Mouse (Mus musculus) limb, embryonic 15.5 days (tissue): Measurements from ENCODE around the gene Rora. TPM values are rescaled to one million over a fixed set of nuclear protein-coding genes. Genes with fewer than 3 reads are reported as not detected.

Source experiments
- ATAC-seq: fragments of 200-750 bp; cut with Nextera tagmentation; 2 replicates; pipeline ENCODE4 v1.8.0; 2017; ENCODE audit warnings: low read depth, moderate TSS enrichment; ENCODE audit not compliant: insufficient number of reproducible peaks, low FRiP score, low TSS enrichment
- H3K27ac ChIP-seq: fragments of 300-500 bp; sonication (generic); 2 replicates; pipeline ENCODE4 v1.5.1; 2015; ENCODE audit warnings: moderate library complexity, mild to moderate bottlenecking, inconsistent platforms
- H3K27me3 ChIP-seq: fragments of 300-500 bp; sonication (generic); 2 replicates; pipeline ENCODE4 v1.6.1; 2015; ENCODE audit warnings: inconsistent platforms
- H3K36me3 ChIP-seq: fragments of 300-500 bp; sonication (generic); 2 replicates; pipeline ENCODE4 v1.6.1; 2015; ENCODE audit warnings: inconsistent platforms
- H3K4me1 ChIP-seq: fragments of 300-500 bp; sonication (generic); 2 replicates; pipeline ENCODE4 v1.6.1; 2015; ENCODE audit warnings: inconsistent platforms
- H3K4me2 ChIP-seq: fragments of 300-500 bp; sonication (generic); 2 replicates; pipeline ENCODE4 v1.6.1; 2015; ENCODE audit warnings: mild to moderate bottlenecking, inconsistent platforms
- H3K4me3 ChIP-seq: fragments of 300-500 bp; sonication (generic); 2 replicates; pipeline ENCODE4 v1.5.1; 2015; ENCODE audit warnings: mild to moderate bottlenecking, inconsistent platforms
- H3K9ac ChIP-seq: fragments of 300-500 bp; sonication (generic); 2 replicates; pipeline ENCODE4 v1.6.1; 2015; ENCODE audit warnings: inconsistent platforms
- H3K9me3 ChIP-seq: fragments of 300-500 bp; sonication (generic); 2 replicates; pipeline ENCODE4 v1.6.1; 2016; ENCODE audit warnings: inconsistent platforms
- WGBS: fragments of 180-500 bp; shearing (Covaris S2); methylation state at CpG from one replicate; pipeline ENCODE4 v1.1.7; 2015; 5-methylcytosine and 5-hydroxymethylcytosine counted together
- polyA plus RNA-seq: library from polyadenylated mRNA; unstranded; fragments of >200 nt; fragmentation: Nextera tagmentation; extraction: Ambion mirVana; gene quantifications from 2 replicates; pipeline ENCODE4 v1.2.1, GENCODE M21; 2015

Rora gene
- polyA plus RNA-seq, 1 experiment from 2014 or later: 25.4 TPM

DNA sequence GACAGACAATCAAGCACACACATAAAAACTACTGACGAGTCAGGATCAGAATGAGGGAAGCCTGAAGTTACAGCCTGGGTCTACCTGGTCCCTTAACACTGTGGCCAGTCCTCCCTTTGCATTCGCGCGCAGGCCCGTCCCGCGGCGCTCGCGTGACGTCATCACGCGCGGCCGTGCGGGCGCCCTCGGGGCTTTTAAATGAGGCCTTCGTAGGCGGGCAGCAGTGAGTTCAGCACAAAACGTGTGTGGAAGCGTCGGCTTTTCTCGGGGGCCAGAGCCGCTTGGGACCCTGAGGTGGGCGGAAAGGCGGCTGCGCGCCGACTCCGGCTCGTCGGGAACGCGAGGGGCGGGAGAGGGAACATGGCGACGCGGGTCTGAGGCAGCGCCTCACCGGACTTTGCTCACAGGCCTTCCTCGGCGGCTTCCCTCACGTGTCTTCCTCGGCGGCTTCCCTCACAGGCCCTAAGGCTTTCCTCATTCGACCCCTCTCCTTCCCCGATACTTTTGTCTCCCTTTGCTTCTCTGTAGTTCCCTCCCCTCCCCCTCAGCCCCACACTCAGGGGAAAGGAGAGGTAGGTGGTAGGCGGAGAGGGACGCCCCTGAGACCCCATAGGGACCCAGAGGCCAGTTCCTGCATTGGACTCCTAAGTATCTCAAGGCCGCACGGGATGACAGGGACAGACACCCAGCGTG lies 744.3 kb downstream of the Rora start, which contains the start of gene Ice2:
Gene Ice2, plus strand, starts transcription at position 147 of the 693 bp plus-strand sequence.
- Histone ChIP-seq H3K9me3 (no peaks in the 10 kb centered on the region), H3K27me3 (no peaks in the 10 kb centered on the region), H3K9ac (peak within 1 kb of the TSS; percentile 72), H3K4me2 (peak within 1 kb of the TSS; percentile 85), H3K27ac (peak within 1 kb of the TSS; percentile 92), H3K4me3 (peak within 1 kb of the TSS; percentile 69), H3K36me3 (no peaks in the 10 kb centered on the region), H3K4me1 (peaks cover 7% of the 10 kb centered on the region)
- WGBS: under 1% methylated on average over 53 of the region's 53 CpGs
- ATAC-seq: peak; percentile 80; the same call in 1 of the 2 replicates

DNA sequence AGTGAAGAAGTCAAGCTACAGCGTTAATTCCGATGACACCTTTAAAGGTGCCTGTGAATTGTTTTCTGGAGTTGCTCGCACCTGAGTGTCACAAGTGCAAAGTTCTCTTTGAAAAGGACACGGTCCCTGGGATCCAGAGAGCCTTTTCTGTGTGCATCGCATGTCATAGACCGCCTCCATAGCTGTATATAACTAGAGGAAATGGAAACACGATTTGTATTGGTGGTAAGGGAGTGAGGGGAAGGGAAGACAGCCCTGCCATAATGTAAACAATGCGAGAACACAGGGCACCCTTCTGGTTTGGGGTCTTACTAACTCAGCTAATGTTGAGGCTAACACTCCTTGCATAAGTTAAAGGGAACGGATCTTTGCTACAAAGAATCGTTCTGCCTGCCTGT lies 744.9 kb downstream of the Rora start:
- no peaks in the 10 kb centered on the region for H3K36me3 ChIP-seq
- no peaks in the 10 kb centered on the region for H3K27me3 ChIP-seq
- peak overlapping the region; percentile 72 for H3K9ac ChIP-seq
- H3K4me2 ChIP-seq: peak overlapping the region; percentile 85
- H3K9me3 ChIP-seq: no peaks in the 10 kb centered on the region
- peak overlapping the region; percentile 69 for H3K4me3 ChIP-seq
- peaks cover 7% of the 10 kb centered on the region for H3K4me1 ChIP-seq
- H3K27ac ChIP-seq: peak overlapping the region; percentile 92
- 9% methylated on average over 10 of the region's 10 CpGs for WGBS
- no peak for ATAC-seq

DNA sequence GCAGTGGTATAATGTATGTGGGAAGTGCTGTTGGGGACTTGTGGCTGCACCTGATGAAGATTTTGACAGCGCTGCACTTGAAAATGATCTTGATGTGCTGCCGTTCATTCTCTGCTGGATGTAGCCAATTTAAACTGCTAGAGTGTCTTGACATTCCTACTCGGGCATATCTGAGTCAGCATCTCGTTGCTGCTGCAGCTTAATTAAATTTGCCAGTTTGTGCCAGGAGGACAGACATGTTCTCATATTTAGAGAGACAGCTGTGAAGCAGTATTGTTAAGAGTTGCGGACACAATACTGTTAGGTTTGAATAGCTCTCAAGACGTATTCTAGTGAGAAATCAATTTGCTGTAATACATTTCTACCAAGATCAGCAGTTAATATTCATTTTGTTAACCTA lies 751.1 kb downstream of the Rora start:
- Histone ChIP-seq H3K36me3 (no peaks in the 10 kb centered on the region), H3K4me3 (no peak overlapping the region), H3K4me1 (no peaks in the 10 kb centered on the region), H3K4me2 (no peak overlapping the region), H3K27ac (no peak overlapping the region), H3K27me3 (no peaks in the 10 kb centered on the region), H3K9ac (no peak overlapping the region), H3K9me3 (no peaks in the 10 kb centered on the region)
- ATAC-seq: no peak
- 76% methylated on average over 6 of the region's 6 CpGs for WGBS

DNA sequence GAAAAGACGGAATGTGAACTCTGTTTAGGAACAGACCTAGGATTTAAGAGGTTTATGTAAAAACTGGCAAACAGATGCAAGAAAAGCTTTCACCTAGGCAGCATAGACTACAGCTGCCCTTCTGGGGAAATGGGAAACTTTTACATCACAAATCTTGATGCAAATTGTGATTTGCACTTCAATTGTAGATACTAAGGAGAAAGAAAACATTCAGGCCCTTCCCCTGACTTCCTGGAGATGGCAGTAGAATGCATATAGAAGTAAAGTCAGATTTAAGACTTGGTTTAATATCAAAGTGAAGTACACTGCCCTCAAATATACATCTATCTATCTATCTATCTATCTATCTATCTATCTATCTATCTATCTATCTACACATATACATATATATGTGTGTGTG lies 765.9 kb downstream of the Rora start:
- Histone ChIP-seq H3K4me1 (no peaks in the 10 kb centered on the region), H3K9ac (no peak overlapping the region), H3K4me3 (no peak overlapping the region), H3K27ac (no peak overlapping the region), H3K36me3 (peaks cover 27% of the 10 kb centered on the region), H3K9me3 (no peaks in the 10 kb centered on the region), H3K4me2 (no peak overlapping the region), H3K27me3 (no peaks in the 10 kb centered on the region)
- no peak for ATAC-seq
- 96% methylated on average over 1 of the region's 1 CpGs for WGBS

DNA sequence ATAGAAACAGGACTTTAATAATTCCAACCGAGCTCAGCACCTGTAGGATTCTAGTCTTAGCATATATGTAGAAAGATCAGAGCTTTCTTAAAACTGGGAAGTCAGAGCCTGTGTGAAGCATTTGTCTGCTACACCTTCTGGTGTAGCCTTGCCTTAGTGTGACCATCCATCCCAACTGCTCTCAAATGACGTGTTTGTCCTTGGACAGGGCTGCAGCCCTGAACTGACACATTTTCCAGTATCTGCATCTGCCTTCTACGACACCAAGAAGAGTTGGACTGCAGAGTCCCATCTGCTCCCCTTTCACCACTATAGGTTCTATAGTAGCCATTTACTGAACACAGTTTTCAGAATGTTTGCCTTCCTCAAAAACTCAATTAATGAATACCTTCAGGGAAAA lies 776.9 kb downstream of the Rora start:
- Histone ChIP-seq H3K4me3 (no peak overlapping the region), H3K9me3 (no peaks in the 10 kb centered on the region), H3K4me2 (no peak overlapping the region), H3K36me3 (peaks cover 24% of the 10 kb centered on the region), H3K9ac (no peak overlapping the region), H3K27ac (peak overlapping the region; percentile 75; the same call in 1 of the 2 replicates), H3K4me1 (peaks cover 10% of the 10 kb centered on the region), H3K27me3 (no peaks in the 10 kb centered on the region)
- ATAC-seq: no peak
- 84% methylated on average over 3 of the region's 3 CpGs for WGBS

DNA sequence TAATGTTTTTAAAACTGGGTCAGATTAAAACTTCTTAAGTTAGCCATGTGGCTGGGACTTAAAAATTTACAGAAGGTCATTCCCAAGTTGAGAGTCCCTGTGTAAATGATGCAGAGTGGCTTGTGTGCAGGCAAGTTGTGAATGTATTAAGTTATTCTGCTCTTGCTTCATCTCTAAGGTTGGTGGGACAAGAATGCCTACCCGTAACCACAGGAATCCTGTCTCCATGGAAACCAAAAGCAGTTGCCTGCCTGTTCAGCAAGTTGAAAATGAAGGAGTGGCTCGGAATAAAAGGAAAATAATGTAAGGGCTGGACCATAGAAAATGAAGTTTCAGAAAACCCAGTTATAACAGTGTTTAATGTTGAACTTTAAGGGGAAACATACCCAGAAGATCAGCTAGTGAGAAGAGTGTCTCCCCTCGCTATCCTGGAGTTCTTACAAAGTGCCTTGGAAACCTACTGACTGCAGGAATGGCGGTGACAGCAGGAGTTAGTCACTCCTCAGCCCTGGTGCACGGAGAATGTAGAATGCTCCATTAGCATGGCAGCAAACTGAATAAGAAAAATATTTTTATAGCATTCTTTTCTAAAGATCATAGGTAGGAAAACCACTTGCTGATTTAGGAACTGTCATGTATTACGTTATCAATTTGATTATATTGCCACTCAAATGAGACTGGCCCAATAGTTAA lies 778.4 kb downstream of the Rora start:
- no peaks in the 10 kb centered on the region for H3K9me3 ChIP-seq
- H3K4me3 ChIP-seq: no peak overlapping the region
- ATAC-seq: 0 out of 2 replicates have a peak, but pooled peaks have one; percentile 48
- H3K9ac ChIP-seq: no peak overlapping the region
- no peak overlapping the region for H3K4me2 ChIP-seq
- no peaks in the 10 kb centered on the region for H3K27me3 ChIP-seq
- peaks cover 16% of the 10 kb centered on the region for H3K36me3 ChIP-seq
- WGBS: 46% methylated on average over 6 of the region's 6 CpGs
- H3K4me1 ChIP-seq: peaks cover 10% of the 10 kb centered on the region
- H3K27ac ChIP-seq: peak overlapping the region; percentile 75

DNA sequence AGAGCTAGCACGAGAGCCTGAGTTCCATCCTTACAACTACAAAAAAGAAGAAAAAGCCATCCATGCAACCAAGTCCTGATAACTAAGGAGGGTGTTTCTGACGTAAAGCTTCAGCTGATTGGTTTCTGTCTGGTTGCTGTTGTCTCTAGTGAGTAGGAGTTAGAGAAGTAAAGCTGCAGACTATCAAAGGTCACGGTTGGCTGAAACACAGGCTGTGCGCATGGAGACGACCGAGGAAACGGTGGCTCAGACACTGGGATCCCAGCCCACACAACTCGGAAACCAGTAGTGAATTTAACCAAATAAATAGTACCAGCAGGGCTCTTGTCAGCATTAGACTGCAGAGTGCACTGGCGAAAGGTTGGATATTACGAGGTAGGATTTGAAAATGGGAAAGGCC lies 781.6 kb downstream of the Rora start:
- H3K27ac ChIP-seq: no peak overlapping the region
- ATAC-seq: no peak

DNA sequence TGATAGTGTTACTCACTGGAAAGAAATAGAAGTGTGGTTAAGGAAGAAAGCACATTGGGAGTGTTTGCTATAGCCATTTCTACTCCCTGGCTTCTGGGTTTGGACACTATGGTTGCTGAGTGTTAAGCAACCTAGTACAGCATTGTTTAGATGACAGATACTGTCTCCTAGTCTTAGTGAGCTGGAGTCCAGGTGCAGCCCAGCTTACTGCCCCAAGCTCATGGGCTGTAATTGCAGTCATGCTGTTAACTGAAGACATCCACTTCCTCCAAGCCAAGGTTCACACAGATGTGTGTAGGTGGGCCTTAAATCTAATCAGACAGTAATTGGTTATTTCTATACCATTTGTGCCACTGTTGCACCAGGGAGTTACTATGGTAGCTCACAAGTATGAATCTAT lies 782.1 kb downstream of the Rora start:
- Histone ChIP-seq H3K36me3 (0 out of 2 replicates have a peak, but pooled peaks cover under 1% of the 10 kb centered on the region), H3K27ac (no peak overlapping the region), H3K4me1 (peaks cover 15% of the 10 kb centered on the region), H3K4me3 (no peak overlapping the region), H3K27me3 (no peaks in the 10 kb centered on the region), H3K4me2 (no peak overlapping the region), H3K9me3 (no peaks in the 10 kb centered on the region), H3K9ac (no peak overlapping the region)
- ATAC-seq: no peak

More for the DNA sequence above, 781.6 kb downstream of the Rora start:
- Histone ChIP-seq H3K36me3 (0 out of 2 replicates have a peak, but pooled peaks cover 4% of the 10 kb centered on the region), H3K4me3 (no peak overlapping the region), H3K4me2 (no peak overlapping the region), H3K4me1 (peaks cover 15% of the 10 kb centered on the region), H3K9me3 (no peaks in the 10 kb centered on the region), H3K9ac (no peak overlapping the region), H3K27me3 (no peaks in the 10 kb centered on the region)
- WGBS: 76% methylated on average over 10 of the region's 10 CpGs
